Mouse (Mus musculus) ovary, adult 18-20 months (tissue): ENCODE measurements around the gene Mybpc3.

ENCODE experiments used
- DNase-seq: peaks from one replicate; pipeline ENCODE4 v3.0.0; 2022; ENCODE audit warnings: low spot score, mixed read lengths

The Mybpc3 gene

DNA sequence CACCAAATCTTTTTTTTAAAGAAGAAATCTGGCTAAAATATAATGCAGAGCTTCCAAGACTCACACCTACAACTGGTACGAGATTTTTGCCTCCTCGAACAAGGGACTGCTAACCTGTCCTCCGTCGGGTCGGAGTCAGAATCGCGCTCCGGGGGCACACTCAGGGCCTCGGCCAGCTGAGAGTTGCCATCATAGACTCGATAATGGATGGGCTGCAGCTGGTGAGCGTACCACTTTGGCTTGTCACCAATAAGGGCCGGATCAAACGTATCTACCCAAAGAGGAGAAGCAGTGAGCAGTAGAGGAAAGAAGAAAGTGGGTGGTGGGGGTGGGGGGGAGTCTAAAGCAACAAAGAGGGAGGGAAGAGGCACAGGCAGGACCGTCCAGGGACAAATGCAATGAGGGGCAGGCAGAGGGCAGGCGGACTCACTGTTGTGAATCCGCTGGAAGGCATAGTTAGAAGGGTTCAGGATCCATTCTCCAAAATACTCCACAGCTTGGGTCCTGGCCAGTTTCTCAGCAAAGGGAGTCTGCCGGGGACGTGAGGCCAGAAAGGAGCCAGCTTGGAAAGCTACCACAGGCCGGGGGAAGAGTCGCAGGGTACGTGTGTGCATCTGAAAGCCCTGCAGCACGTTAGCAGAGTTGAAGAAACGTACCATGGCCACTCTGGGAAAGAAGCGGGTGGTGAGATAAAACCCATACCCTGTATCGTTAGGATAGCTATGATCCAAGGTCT, 51.8 kb downstream of the Mybpc3 start:
- no peak for DNase-seq

DNA sequence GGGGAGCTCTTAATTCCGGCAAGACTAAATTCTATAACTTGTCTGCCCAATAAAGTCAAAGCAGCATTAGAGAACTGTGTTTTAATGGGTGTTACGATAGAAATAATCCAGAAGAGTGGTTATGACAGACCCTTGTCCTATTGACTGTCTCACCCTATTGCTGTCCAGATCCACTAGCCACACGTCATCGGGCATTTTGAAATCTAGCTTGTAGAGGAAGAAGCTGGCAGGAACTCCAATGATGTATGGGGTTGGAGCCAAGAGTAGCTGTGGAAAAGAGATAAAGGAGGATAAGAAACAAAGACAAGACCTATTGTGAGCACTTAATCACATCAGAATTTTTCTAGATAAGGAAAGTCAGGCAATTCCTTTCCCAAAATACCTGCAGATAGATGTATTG, 57.5 kb downstream of the Mybpc3 start:
- no peak for DNase-seq

DNA sequence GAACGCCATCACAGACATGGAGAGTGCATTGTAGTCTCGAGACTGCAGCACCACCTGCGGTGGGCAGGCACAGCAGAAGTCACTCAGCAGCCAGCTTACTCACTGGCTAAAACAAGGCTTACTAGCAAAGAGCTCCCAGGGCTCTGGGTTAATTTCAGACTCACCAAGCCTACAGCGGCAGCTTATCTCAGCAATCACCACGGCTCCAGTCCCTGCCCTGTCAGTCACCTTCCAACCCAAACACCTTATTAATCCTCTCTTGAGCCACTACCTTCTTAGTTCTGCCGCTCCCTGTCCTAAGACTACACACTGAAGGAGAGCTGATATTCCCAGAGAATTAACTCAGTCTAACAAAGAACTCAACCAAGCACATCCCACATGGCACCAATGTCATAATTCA, 58.3 kb downstream of the Mybpc3 start:
- no peak for DNase-seq

DNA sequence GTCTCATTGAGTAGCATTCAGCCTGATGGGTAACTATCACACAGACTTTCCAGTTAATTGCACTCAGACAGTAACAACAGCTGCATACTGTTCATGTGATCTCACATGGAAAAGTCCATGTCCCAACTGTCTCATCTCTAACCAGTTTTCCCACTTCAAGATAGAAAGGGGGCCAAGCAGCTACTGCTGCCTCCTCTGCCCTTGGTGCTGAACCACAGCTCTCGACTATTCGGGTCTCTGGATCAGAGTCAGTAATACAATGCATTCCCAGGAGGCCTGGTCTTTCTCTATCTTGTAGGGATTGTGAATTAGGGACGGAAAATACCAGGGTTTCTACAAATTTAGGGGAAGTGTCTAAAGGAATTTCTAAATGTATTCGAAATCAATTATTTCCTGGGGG, 61.9 kb downstream of the Mybpc3 start:
- DNase-seq: no peak

DNA sequence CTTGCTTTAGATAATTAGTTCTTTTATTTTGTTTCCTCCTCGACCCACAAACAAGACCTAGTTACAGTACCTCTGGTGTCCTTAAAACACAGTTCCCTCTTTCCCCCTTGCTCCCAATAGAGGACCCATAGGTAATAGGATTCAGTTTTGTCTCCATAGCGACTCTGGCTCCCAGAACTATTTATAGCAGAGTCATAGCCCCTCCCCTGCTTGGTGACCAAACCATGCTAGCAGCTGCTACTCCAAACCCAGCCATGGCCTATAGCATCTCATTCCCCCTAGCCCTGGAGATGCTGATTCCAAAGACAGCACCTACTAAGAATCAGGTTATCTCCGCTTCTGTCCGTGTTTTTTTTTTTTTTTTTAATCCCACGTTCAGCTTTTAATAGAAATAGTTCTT, 62.8 kb downstream of the Mybpc3 start:
- DNase-seq: no peak

DNA sequence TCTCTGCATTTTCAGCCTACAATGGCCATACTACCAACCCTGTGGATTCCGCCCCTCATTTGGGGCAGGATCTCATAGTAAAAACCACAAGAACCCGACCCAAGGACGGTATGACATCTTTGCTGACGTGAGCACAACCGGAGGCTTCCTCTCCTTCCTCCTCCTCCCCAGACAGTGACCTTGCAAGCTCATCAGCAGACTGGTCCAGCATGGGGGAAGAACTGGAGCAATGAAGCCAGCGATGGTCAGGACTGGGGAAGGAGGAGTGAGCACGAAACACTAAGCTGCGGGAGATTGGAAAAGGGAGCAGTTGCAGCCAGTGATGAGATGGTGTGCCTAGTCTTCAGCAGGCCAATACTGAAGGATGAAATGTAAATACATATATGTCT, 64.1 kb downstream of the Mybpc3 start:
- DNase-seq: no peak

DNA sequence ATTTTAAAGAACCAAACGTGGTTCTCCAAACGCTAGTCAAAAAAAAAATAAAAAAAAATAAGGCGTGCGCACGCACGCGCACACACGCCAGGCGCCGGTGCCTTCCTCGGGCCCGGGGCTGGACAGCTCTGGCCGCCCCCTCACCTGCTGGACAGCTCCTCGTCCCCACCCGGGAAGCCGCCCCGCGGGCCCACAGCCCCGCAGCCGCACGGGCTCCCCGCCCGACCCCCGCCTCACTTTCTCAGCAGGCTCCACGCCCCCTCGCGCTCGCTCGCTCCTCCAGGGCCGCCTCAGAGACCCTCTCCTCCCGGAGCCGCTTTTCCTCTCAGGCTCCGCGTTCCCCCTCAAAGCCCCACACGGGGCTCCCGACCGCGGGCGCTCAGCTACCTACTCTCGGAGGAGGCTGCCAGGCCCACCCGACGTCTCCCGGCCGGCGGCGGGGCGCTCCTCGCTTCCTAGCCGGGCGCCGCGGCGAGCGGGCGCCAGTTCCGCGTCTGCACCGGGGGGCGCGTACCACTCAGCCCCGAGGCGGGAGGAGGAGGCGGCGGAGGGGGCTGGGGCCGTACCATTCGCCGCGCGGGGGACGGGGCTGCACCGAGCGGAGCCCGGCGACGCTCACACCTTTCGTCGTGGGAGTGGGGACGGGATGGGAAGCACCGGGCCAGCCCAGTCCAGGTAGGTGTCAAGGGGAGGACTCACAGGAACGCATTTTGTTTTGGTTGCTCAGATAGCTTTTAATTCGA, 64.6 kb downstream of the Mybpc3 start:
- DNase-seq: peak; percentile 49

DNA sequence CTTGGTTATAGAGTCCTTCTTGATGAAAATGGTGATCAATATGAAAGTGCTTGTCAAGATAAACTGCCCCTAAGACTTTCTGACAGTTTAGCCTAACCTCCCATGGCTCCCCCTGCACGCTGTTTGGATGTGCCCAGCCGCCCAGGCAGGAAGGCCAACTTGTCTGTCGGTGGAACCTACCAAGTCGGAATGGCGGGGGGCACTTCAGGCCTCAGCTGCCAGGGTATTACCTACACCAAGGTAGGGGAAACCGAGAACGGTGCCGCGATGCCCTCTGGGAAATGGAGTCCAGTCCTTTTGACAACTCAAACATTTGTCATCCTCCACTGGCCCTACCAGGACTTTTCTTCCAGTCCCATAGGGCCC, 65.2 kb downstream of the Mybpc3 start:
- DNase-seq: peak; percentile 83

DNA sequence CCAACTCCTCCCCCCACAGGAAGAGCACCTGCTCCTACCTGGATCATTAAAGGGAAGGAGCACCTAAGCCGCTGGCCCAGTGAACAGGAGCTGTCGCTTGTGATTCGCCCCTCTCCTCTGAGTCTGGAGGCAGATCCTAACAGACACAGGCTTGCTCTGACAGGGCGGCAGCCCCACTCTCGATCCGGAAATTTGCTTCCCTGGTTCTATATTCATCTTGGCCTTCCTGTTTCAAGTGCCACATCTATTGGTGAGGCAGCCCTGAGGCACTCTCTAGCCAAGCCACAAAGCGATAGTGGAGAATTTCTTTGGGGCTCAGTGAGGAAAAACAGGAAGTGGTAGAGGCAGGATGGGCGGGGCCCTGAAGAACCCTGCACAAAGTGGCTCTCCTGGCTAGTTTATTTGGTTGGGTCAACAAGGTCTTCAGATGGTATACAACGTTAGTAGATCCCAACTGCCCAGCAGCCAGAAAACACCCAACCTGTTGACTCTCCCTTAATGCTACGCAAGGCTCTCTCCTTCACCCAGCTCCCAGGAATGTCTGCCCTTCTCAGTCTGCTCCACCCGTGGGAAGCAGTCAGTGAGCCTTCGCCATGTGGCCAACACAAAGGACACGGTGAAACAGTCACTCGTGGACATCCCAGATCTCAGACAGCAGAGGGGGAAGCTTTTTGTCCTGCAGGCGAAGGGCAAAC, 65.9 kb downstream of the Mybpc3 start, which contains the start of gene Madd:
Madd (minus strand) TSS at position 127 of the 695 bp plus-strand sequence.
- no peak for DNase-seq
